Mouse (Mus musculus) lung, adult 2 months (tissue): Measurements from ENCODE around the gene Tssk2.

Experiments
- CTCF ChIP-seq: fragments of 200-500 bp; IDR thresholded peaks from 2 replicates; pipeline ENCODE4 v1.5.1; 2011; ENCODE audit warnings: mild to moderate bottlenecking, low read length, control low read depth; ENCODE audit not compliant: insufficient read depth
- POLR2A ChIP-seq: fragments of 200-500 bp; IDR thresholded peaks from 2 replicates; pipeline ENCODE4 v1.6.1; 2011; ENCODE audit warnings: low read depth, mild to moderate bottlenecking, control low read depth, low read length, borderline replicate concordance; ENCODE audit errors: extremely low read depth

DNA sequence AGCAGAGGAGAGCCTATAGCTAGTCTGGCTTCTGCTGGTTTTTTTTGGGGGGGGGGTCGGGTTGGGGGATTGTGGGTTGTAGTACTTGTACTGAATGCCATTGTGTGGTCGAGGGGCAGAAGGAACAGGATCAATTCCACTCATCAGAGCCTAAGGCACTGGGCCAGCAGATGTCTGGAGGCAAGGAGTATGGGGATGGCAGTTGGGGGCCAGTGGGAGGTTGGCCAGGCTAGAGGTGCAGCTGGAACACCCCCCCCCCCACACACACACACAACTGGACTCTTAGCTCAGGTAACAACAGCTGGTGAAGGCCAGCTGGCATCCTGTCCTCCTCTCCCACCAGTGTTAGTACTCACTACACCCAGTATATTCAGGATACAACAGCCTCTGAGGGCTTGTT lies 30.8 kb downstream of the Tssk2 start:
- TF ChIP-seq POLR2A (no peak), CTCF (no peak)
